Mouse (Mus musculus) kidney, embryonic 15.5 days (tissue): ENCODE measurements at regions not wholly inside any gene's neighbourhood (a gene's known extent, or its start where the extent isn't known, plus 50 kb on each side); places are given as distances from the start of the nearest gene placed in this dataset.

ENCODE experiments used
- ATAC-seq: fragments of 200-750 bp; cut with Nextera tagmentation; replicated peaks from 2 replicates; pipeline ENCODE4 v1.8.0; 2017; ENCODE audit warnings: moderate TSS enrichment; ENCODE audit not compliant: low FRiP score
- H3K27ac ChIP-seq: fragments of 300-500 bp; sonication (generic); 2 replicates; pipeline ENCODE4 v1.5.1; 2015; ENCODE audit warnings: mild to moderate bottlenecking, inconsistent platforms
- H3K27me3 ChIP-seq: fragments of 300-500 bp; sonication (generic); 2 replicates; pipeline ENCODE4 v1.6.1; 2015; ENCODE audit warnings: inconsistent platforms
- H3K36me3 ChIP-seq: fragments of 300-500 bp; sonication (generic); 2 replicates; pipeline ENCODE4 v1.6.1; 2015; ENCODE audit warnings: inconsistent platforms
- H3K4me1 ChIP-seq: fragments of 300-500 bp; sonication (generic); 2 replicates; pipeline ENCODE4 v1.6.1; 2015; ENCODE audit warnings: inconsistent platforms
- H3K4me2 ChIP-seq: fragments of 300-500 bp; sonication (generic); 2 replicates; pipeline ENCODE4 v1.6.1; 2015; ENCODE audit warnings: moderate library complexity, mild to moderate bottlenecking, inconsistent platforms
- H3K4me3 ChIP-seq: fragments of 300-500 bp; sonication (generic); replicated peaks from 2 replicates; pipeline ENCODE4 v1.5.1; 2015; ENCODE audit warnings: mild to moderate bottlenecking, inconsistent platforms
- H3K9ac ChIP-seq: fragments of 300-500 bp; sonication (generic); 2 replicates; pipeline ENCODE4 v1.6.1; 2015; ENCODE audit warnings: mild to moderate bottlenecking, inconsistent platforms
- H3K9me3 ChIP-seq: fragments of 300-500 bp; sonication (generic); replicated peaks from 2 replicates; pipeline ENCODE4 v1.6.1; 2016; ENCODE audit warnings: inconsistent platforms
- WGBS: fragments of 180-500 bp; shearing (Covaris S2); methylation state at CpG from one replicate; pipeline ENCODE4 v1.1.7; 2015; ENCODE audit warnings: mixed read lengths; 5-methylcytosine and 5-hydroxymethylcytosine counted together

DNA sequence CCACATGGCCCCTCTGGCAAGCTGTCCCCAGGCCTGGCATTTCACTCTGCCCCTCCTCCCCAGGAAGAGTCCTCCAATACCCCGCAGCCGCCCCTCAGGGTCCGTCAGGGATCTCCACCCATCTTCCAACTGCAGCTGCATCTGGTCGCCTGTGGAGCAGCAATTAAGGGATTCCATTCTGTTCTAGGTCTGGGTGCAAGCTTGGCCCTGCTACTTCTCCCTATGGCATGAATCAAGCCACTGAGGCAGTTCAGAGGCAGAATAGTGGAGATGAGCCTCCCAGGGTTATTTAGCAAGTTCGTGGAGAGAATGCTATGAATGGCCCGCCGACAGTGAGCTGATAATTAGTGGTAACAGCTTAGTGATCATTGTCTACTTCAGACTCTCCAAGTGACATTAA lies 275.7 kb upstream of the Irx3 start:
- H3K4me2 ChIP-seq: no peak overlapping the region
- H3K4me3 ChIP-seq: no peak overlapping the region
- no peak overlapping the region for H3K9ac ChIP-seq
- ATAC-seq: no peak
- H3K36me3 ChIP-seq: no peaks in the 10 kb centered on the region
- H3K27ac ChIP-seq: no peak overlapping the region
- no peaks in the 10 kb centered on the region for H3K9me3 ChIP-seq
- 41% methylated on average over 7 of the region's 7 CpGs for WGBS
- H3K27me3 ChIP-seq: peaks cover 28% of the 10 kb centered on the region
- no peaks in the 10 kb centered on the region for H3K4me1 ChIP-seq

DNA sequence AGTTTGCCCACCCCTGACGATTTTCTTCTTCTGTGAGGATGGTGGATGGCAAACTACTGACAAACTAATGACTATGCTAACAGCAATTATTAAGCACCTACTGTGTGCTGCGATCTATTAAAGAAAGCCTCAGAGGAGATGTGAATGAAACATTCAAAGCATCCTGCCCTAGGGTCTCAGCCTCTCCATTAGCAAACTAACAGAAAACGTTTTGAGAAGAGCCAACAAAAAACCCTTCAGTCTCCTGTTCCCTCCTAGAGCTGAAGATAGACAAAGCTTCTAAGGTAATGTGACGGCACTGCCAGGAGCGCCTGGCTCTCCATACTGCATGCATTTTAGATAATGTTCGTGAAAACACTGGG lies 270.4 kb upstream of the Irx3 start:
- Histone ChIP-seq H3K4me2 (no peak overlapping the region), H3K4me3 (no peak overlapping the region), H3K36me3 (no peaks in the 10 kb centered on the region), H3K27me3 (peaks cover 73% of the 10 kb centered on the region), H3K4me1 (no peaks in the 10 kb centered on the region), H3K27ac (no peak overlapping the region), H3K9ac (no peak overlapping the region), H3K9me3 (no peaks in the 10 kb centered on the region)
- no peak for ATAC-seq
- WGBS: 29% methylated on average over 6 of the region's 6 CpGs

DNA sequence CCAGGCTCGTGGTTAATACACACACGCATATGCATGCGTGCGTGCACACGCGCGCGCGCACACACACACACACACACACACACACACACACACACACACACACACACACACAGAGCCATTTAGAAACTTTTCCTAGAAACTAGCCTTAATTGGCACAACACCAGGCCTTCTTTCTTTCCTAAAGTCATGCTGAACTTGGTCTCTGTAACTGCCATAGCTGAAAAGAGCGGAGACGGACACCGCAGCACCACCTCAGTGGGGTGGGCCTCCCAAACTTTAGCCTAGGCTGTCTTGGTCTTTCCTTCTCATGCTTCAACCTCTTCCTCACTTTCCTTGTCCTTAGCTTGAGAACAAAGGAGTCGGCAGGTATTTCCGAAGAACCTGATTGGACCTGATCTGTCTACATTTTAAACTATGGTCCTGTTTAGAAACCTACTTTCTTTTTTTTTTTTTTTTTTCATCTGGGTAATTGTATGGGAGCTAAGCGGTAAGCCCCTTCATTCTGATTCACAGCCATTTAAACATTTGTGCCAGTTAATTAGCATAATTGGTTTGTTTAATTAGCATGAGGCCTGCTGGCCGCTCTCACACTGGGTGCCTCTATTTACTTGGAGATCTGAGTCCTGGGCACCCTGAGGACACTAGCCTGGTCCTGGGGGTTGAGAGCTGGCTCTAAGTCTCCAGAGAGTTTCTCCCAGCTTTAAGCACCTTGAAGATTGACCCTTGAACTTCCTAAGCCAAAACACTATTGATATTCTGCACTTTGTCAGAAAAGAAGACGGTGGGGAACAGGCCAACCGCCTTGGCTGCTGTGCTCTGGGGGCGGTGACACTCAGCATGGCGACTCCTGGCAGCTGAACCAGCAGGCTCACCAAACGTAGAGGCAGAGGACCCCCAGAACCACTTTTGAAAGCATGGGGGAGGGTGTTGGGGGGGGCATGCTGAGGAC lies 269.7 kb upstream of the Irx3 start:
- no peaks in the 10 kb centered on the region for H3K9me3 ChIP-seq
- H3K36me3 ChIP-seq: no peaks in the 10 kb centered on the region
- no peaks in the 10 kb centered on the region for H3K4me1 ChIP-seq
- H3K27ac ChIP-seq: no peak overlapping the region
- ATAC-seq: no peak
- H3K9ac ChIP-seq: no peak overlapping the region
- 51% methylated on average over 21 of the region's 21 CpGs for WGBS
- H3K4me2 ChIP-seq: no peak overlapping the region
- peaks cover 76% of the 10 kb centered on the region for H3K27me3 ChIP-seq
- H3K4me3 ChIP-seq: no peak overlapping the region

DNA sequence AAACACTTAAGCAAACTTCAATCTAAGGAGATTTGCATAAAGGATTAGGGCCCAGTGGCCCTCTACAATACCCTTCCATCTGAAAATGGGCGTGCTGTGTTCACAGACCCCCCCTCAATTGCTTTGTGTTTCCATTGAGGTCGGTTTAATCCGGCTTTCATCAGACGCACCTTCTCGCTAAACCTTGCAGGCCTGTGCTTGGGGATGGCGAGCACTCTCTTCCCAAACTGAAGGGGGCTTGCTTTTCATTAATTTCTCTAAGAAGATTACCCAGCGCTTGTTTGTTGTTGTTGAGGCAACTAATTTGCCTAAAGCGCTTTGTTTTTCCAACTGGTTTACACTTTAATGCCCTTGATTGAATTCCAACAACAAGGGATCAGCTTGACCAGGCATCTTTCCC lies 268.8 kb upstream of the Irx3 start:
- Histone ChIP-seq H3K36me3 (no peaks in the 10 kb centered on the region), H3K27me3 (peaks cover 75% of the 10 kb centered on the region), H3K4me2 (no peak overlapping the region), H3K4me3 (no peak overlapping the region), H3K27ac (no peak overlapping the region), H3K9ac (no peak overlapping the region), H3K9me3 (no peaks in the 10 kb centered on the region), H3K4me1 (peaks cover 6% of the 10 kb centered on the region)
- WGBS: 32% methylated on average over 8 of the region's 8 CpGs
- no peak for ATAC-seq

DNA sequence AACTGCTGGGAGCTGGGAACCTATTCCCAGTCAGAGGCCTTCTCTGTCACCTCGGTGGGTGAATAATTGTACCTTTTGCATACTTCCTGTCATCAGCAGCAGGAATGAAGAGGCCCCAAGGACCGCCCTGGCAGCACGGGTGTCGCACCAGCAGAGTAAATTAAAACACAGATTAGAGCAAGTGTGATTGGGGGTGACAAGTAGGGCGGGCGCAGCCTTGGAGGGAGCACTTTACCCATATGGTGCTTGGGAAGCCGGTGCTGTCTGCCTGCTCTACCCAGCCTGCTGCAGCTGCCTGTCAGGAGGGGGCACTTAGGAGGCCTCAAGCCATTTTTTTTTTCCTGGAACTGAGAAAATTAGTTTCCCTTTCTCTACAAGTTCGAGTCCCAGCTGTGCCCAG lies 264.6 kb upstream of the Irx3 start:
- Histone ChIP-seq H3K27ac (no peak overlapping the region), H3K4me3 (no peak overlapping the region)
- 26% methylated on average over 8 of the region's 8 CpGs for WGBS

DNA sequence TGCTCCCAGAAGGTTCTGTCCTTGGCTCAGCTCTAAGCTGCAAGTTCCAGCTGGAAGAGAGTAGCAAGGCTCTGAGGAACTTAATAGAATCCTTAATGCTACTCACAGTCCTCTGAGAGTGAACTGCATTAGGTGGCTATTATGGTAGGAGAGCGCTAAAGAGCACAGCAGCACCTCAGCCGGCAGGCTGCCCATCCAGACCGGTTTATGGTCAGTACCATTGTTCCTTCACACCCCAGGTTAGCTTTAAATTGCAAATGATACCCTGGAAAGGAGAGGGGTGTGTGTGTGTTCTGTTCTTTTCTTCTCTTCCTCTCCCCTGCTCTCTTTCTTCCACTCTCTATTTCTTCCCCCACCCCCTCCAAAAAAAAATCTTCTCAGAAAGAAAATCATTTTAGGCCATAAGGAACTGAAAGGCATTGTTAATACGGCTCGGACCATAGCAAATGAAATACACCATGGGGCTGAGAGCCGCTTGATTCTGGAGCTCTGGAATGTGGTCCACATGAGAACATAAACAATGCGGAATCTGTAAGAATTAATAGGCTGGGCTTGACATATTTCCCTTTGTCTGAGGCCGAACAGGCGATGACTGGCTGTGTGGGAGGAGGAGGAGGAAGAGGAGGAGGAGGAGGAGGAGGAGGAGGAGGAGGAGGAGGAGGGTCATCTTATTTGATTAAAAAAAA lies 263.8 kb upstream of the Irx3 start:
- Histone ChIP-seq H3K36me3 (no peaks in the 10 kb centered on the region), H3K4me3 (no peak overlapping the region), H3K9ac (no peak overlapping the region), H3K27ac (no peak overlapping the region), H3K27me3 (peaks cover 72% of the 10 kb centered on the region), H3K9me3 (no peaks in the 10 kb centered on the region), H3K4me1 (peaks cover 26% of the 10 kb centered on the region), H3K4me2 (no peak overlapping the region)
- ATAC-seq: no peak
- 7% methylated on average over 9 of the region's 9 CpGs for WGBS

More for the DNA sequence above, 264.6 kb upstream of the Irx3 start:
- Histone ChIP-seq H3K4me1 (peaks cover 26% of the 10 kb centered on the region), H3K36me3 (no peaks in the 10 kb centered on the region), H3K4me2 (no peak overlapping the region), H3K9ac (no peak overlapping the region), H3K9me3 (no peaks in the 10 kb centered on the region), H3K27me3 (peaks cover 73% of the 10 kb centered on the region)
- no peak for ATAC-seq

DNA sequence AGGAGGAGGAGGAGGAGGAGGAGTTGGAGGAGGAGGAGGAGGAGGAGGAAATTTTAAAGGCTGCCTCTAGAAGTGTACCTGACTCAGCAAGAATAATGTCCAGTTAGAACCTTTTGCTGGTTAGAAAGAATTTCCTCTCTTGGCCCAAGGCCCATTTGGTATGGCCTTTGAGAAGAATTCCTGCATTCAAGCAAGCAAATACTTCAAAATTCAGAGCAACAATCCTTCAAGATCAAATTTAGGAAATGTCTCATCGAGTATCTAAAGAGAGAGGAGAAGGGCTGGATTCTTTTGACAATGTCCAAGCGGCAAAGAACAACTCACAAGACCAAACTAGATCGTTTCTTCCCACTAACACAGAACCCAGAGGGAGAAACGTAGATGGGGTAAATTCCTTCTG lies 263.1 kb upstream of the Irx3 start:
- Histone ChIP-seq H3K36me3 (no peaks in the 10 kb centered on the region), H3K4me2 (no peak overlapping the region), H3K4me3 (no peak overlapping the region), H3K9ac (no peak overlapping the region), H3K27me3 (peaks cover 67% of the 10 kb centered on the region), H3K4me1 (peaks cover 26% of the 10 kb centered on the region), H3K27ac (no peak overlapping the region), H3K9me3 (no peaks in the 10 kb centered on the region)
- 18% methylated on average over 4 of the region's 4 CpGs for WGBS
- no peak for ATAC-seq

DNA sequence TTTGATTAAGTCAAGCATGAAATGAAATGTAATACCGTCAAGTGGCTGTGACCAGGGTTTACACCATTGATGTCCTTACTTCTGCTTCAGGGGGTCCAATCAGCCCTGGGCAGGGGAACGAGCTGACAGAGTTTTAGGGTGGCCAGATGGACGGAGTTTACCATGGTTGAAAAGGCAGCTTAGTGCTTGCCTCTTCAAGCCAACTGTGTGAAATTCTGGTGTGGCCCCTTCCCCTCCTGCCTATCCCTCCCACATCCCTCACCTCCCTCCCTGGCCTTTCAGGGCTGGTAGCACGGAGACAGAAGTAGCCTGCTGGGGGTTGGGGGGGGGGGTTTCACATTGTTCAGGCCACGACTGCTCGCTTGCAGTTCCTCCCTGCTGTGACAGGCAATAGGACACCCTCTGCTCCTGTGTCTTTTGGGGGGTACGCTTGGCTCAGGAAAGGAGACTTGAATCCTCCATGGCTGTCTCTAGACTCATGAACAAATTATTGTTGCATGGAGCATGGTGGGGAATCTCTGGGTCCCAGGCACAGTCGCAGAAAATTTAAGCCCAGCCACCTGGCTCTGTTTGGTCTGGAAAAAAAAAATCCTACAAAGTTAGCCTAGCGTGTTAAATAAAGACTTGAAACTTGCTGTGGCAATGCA lies 262.4 kb upstream of the Irx3 start:
- Histone ChIP-seq H3K9me3 (no peaks in the 10 kb centered on the region), H3K36me3 (no peaks in the 10 kb centered on the region), H3K27ac (no peak overlapping the region), H3K4me1 (peaks cover 26% of the 10 kb centered on the region), H3K4me3 (no peak overlapping the region), H3K9ac (no peak overlapping the region), H3K4me2 (no peak overlapping the region), H3K27me3 (peaks cover 67% of the 10 kb centered on the region)
- peak; percentile 64; the same call in 1 of the 2 replicates for ATAC-seq
- WGBS: 14% methylated on average over 9 of the region's 9 CpGs

DNA sequence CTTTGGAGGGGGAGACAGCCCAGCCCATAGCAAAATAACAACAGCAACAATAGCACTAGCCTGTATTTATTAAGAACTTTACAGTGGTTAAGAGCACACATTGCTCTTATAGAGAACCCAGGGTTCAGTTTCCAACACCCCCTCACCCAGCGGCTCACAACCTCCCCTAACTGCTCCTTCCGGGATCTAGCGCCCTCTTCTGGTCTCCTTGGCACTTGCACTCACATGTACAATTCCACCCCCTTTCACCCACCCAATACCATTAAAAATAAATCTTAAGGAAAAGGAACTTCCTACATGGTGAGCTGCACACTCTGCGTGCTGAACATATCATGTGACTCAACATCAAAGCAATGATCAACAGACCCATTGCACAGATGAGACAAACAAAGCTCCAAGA lies 261.5 kb upstream of the Irx3 start:
- no peak overlapping the region for H3K4me3 ChIP-seq
- H3K4me1 ChIP-seq: peaks cover 26% of the 10 kb centered on the region
- H3K9me3 ChIP-seq: no peaks in the 10 kb centered on the region
- H3K27ac ChIP-seq: no peak overlapping the region
- no peak overlapping the region for H3K4me2 ChIP-seq
- H3K9ac ChIP-seq: no peak overlapping the region
- 77% methylated on average over 4 of the region's 4 CpGs for WGBS
- H3K27me3 ChIP-seq: peaks cover 68% of the 10 kb centered on the region
- no peaks in the 10 kb centered on the region for H3K36me3 ChIP-seq
- ATAC-seq: no peak

DNA sequence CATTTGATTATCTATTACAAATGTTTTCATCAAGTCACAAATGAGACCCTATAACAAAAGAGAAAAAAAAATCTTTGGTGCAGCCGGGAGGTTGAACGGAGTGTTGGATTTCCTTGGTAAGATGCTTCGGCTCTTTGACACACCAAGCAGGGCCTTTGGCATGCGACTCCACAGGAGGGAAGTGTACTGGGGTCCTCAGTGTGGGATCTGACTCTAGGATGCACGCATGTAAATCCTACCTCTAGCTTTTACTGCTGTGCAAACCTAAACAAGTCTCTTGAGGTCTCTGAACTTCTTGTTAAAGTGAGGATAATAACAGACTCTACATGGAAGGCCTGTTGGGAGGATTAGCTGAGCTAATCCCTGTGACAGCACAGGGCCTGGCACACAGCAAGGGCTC lies 257.6 kb upstream of the Irx3 start:
- H3K27ac ChIP-seq: no peak overlapping the region
- ATAC-seq: no peak
- no peak overlapping the region for H3K4me3 ChIP-seq
- no peaks in the 10 kb centered on the region for H3K36me3 ChIP-seq
- H3K27me3 ChIP-seq: peaks cover 66% of the 10 kb centered on the region
- no peak overlapping the region for H3K4me2 ChIP-seq
- 88% methylated on average over 5 of the region's 5 CpGs for WGBS
- H3K9ac ChIP-seq: no peak overlapping the region
- no peaks in the 10 kb centered on the region for H3K9me3 ChIP-seq
- peaks cover 8% of the 10 kb centered on the region for H3K4me1 ChIP-seq

DNA sequence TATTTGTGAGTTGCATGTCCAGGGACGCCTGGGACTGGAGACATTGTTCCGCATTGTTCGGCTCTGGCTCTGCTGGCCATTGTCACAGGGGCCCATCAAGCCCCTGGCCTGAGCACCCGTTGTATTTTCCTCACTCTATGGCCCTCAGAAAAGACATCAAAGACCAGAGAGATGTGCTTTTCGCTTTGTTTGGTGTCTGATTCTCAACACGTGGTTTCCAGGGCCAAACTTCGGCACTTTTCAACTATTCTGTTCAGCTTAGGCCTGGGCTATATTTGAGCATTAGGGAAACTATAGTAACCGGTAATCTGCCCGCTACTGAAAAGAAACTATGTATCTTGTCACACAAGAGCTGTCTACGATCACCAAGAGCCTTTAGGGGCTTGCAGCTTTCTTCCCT lies 257.1 kb upstream of the Irx3 start:
- WGBS: 56% methylated on average over 10 of the region's 10 CpGs
- Histone ChIP-seq H3K36me3 (no peaks in the 10 kb centered on the region), H3K9ac (no peak overlapping the region), H3K4me3 (no peak overlapping the region), H3K4me2 (no peak overlapping the region), H3K4me1 (peaks cover 3% of the 10 kb centered on the region; the same call in 1 of the 2 replicates), H3K27me3 (peaks cover 66% of the 10 kb centered on the region), H3K9me3 (no peaks in the 10 kb centered on the region), H3K27ac (no peak overlapping the region)
- ATAC-seq: no peak

DNA sequence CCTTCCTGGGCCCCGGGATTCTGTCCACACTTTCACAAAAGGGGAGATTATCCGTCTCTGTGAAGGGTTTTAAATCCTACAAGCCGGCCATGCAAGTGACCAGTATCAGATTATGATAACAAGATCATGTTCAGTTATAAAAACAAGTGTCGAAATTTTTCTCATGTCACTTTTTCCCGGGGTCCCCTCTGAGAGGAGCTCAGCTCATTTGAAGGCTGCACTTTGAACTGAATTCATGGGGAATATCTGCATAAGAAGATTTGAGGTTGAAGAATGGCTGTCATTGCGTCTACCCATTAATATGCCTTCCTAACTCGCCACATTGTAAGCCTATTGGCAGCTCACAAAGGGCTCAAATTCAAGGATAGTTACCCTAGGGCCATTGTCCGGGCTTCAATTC lies 256.0 kb upstream of the Irx3 start:
- 57% methylated on average over 8 of the region's 8 CpGs for WGBS
- Histone ChIP-seq H3K36me3 (no peaks in the 10 kb centered on the region), H3K9me3 (no peaks in the 10 kb centered on the region), H3K4me3 (no peak overlapping the region), H3K27ac (no peak overlapping the region), H3K4me2 (no peak overlapping the region), H3K4me1 (no peaks in the 10 kb centered on the region), H3K9ac (no peak overlapping the region), H3K27me3 (peaks cover 55% of the 10 kb centered on the region)
- no peak for ATAC-seq
